Mouse (Mus musculus): ENCODE measurements around the gene Ppp4c.

DNA sequence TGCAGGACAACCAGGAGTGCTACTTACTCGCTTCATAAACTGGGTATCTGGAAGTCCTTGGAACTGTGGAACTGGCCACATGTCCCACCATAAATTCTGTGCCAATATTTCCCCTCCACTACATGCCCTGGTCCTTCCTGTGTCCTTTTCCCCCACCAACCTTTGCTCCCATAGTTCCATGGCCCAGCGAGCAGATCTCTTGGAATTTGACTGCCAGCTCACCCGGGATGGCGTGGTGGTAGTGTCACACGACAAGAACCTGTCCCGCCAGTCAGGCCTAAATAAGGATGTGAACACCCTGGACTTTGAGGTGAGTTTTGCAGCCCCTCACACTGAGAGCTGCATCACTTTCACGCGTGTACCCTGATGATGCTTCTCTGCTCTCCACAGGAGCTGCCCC, 25.3 kb downstream of the Ppp4c start:
- TF ChIP-seq CTCF (IDR thresholded peaks at IDR 0.05; ENCODE audit: low read depth, low read length) (no peak), POLR2A (IDR thresholded peaks at IDR 0.05; ENCODE audit: borderline replicate concordance, low read depth, low read length) (no peak)
